Mouse (Mus musculus) naive thymus-derived CD4-positive, alpha-beta T cell, adult 5 months (primary cell): ENCODE measurements around the gene Cnbp. TPM values are rescaled to one million over a fixed set of nuclear protein-coding genes. Genes with fewer than 3 reads are reported as not detected.

ENCODE experiments used
- polyA plus RNA-seq: library from polyadenylated mRNA; unstranded; fragments of 100-300 nt; shearing (Covaris generic); gene quantifications from one replicate; pipeline ENCODE4 v1.2.1, GENCODE M21; 2017

Gene Cnbp
- 2,062 TPM for polyA plus RNA-seq

GRCm38 (mm10) chr6:87850900-87851614, at the start of gene Cnbp:
Cnbp (minus strand) TSS chr6:87851106.

GRCm38 (mm10) chr6:87887594-87888233, 36.8 kb upstream of the Cnbp start, which contains the start of gene Copg1:
Copg1 (plus strand) TSS chr6:87887814.

GRCm38 (mm10) chr6:87838551-87839197, 12.2 kb downstream of the Cnbp start, which contains the start of gene Isy1:
Isy1 (minus strand) TSS chr6:87838798.

GRCm38 (mm10) chr6:87835695-87836094, 15.2 kb downstream of the Cnbp start, which contains the start of gene Gm45140:
Gm45140 (minus strand) TSS chr6:87835795.

GRCm38 (mm10) chr6:87811675-87812338, 39.1 kb downstream of the Cnbp start, which contains the start of gene Rab43:
Rab43 (minus strand) TSS chr6:87812164.

Other genes with a start within 250 kb of the Cnbp start
- 5.8 TPM for gene Aplf, start 178.9 kb downstream of the Cnbp start, polyA plus RNA-seq
- gene Efcc1, start 120.2 kb downstream of the Cnbp start, polyA plus RNA-seq: 0.25 TPM
- not detected for gene Gp9, start 73.0 kb downstream of the Cnbp start, polyA plus RNA-seq
- 51.5 TPM for gene Rab43, start 38.9 kb downstream of the Cnbp start, polyA plus RNA-seq
- gene Gm45140, start 15.3 kb downstream of the Cnbp start, polyA plus RNA-seq: 36.4 TPM
- 219 TPM for gene Isy1, start 12.3 kb downstream of the Cnbp start, polyA plus RNA-seq
- gene Copg1, start 36.7 kb upstream of the Cnbp start, polyA plus RNA-seq: 160 TPM
- gene Hmces, start 62.8 kb upstream of the Cnbp start, polyA plus RNA-seq: 56.6 TPM
- gene H1fx, start 130.5 kb upstream of the Cnbp start, polyA plus RNA-seq: not detected
- gene Rab7, start 194.2 kb upstream of the Cnbp start, polyA plus RNA-seq: 261 TPM
- 136 TPM for gene Rpn1, start 233.4 kb upstream of the Cnbp start, polyA plus RNA-seq